Mouse (Mus musculus) myocyte (in vitro differentiated cells): Measurements from ENCODE around the gene Pde4a. TPM values are rescaled to one million over a fixed set of nuclear protein-coding genes. Genes with fewer than 3 reads are reported as not detected.
A peak's percentile ranks its signal among the peaks of the same experiment; 100 is the strongest.
"Not testable (repeated sequence)": the region's sequence is repeated elsewhere in the genome, so short reads cannot be mapped to it uniquely, and the experiment has no call there.

Source experiments
- H3K27me3 ChIP-seq: one replicate; pipeline ENCODE4 v1.6.1; 2011; ENCODE audit not compliant: control insufficient read depth, insufficient read depth, insufficient read length
- H3K36me3 ChIP-seq: one replicate; pipeline ENCODE4 v1.6.1; 2011; ENCODE audit not compliant: control insufficient read depth, insufficient read depth
- H3K4me2 ChIP-seq: one replicate; pipeline ENCODE4 v1.6.1; 2011; ENCODE audit warnings: low read depth, control low read depth
- H3K4me3 ChIP-seq: one replicate; pipeline ENCODE4 v1.5.1; 2011; ENCODE audit warnings: mild to moderate bottlenecking, control low read depth, moderate library complexity
- H3K79me2 ChIP-seq: one replicate; pipeline ENCODE4 v1.6.1; 2011; ENCODE audit not compliant: control insufficient read depth, insufficient read depth
- H3ac ChIP-seq: one replicate; pipeline ENCODE4 v1.6.1; 2011; ENCODE audit not compliant: control insufficient read depth, insufficient read length
- CEBPB ChIP-seq: IDR thresholded peaks from 2 replicates; pipeline ENCODE4 v1.6.1; 2011; ENCODE audit warnings: mild to moderate bottlenecking, moderate library complexity; ENCODE audit not compliant: poor library complexity, insufficient read depth, severe bottlenecking
- E2F4 ChIP-seq: IDR thresholded peaks from one replicate; pipeline ENCODE4 v1.6.1; 2011; ENCODE audit warnings: mild to moderate bottlenecking, control low read depth, moderate library complexity; ENCODE audit not compliant: insufficient read depth
- MAX ChIP-seq: IDR thresholded peaks from one replicate; pipeline ENCODE4 v1.6.1; 2011; ENCODE audit warnings: low read depth, mild to moderate bottlenecking, control low read depth
- MYOD1 ChIP-seq, 3 experiments: IDR thresholded peaks; one replicate each; pipeline ENCODE4 v1.6.1; 2011; ENCODE audit warnings: control low read depth in 2 of 3, low read depth in 2 of 3, mild to moderate bottlenecking in 2 of 3, moderate library complexity in 1 of 3; ENCODE audit not compliant: insufficient read length in 2 of 3, control insufficient read depth in 1 of 3
- MYOG ChIP-seq, 3 experiments: IDR thresholded peaks; one replicate each; pipeline ENCODE4 v1.6.1; 2011; ENCODE audit warnings: control low read depth in 2 of 3, low read depth in 2 of 3, mild to moderate bottlenecking in 2 of 3; ENCODE audit not compliant: insufficient read length in 2 of 3, control insufficient read depth in 1 of 3, insufficient read depth in 1 of 3
- POLR2A ChIP-seq: IDR thresholded peaks from one replicate; pipeline ENCODE4 v1.6.1; 2011; ENCODE audit warnings: low read depth, mild to moderate bottlenecking, control low read depth, moderate library complexity; ENCODE audit not compliant: insufficient read length
- POLR2AphosphoS2 ChIP-seq: IDR thresholded peaks from one replicate; pipeline ENCODE4 v1.6.1; 2011; ENCODE audit warnings: low read depth, control low read depth; ENCODE audit not compliant: insufficient read length
- REST ChIP-seq: IDR thresholded peaks from one replicate; pipeline ENCODE4 v1.6.1; 2011; ENCODE audit warnings: mild to moderate bottlenecking, control low read depth, moderate library complexity; ENCODE audit not compliant: insufficient read depth, insufficient read length
- SRF ChIP-seq: IDR thresholded peaks from one replicate; pipeline ENCODE4 v1.6.1; 2011; ENCODE audit warnings: low read depth; ENCODE audit not compliant: control insufficient read depth, insufficient read length
- TCF12 ChIP-seq: IDR thresholded peaks from one replicate; pipeline ENCODE4 v1.6.1; 2011; ENCODE audit warnings: mild to moderate bottlenecking, control low read depth; ENCODE audit not compliant: poor library complexity, insufficient read depth, severe bottlenecking
- TCF3 ChIP-seq: IDR thresholded peaks from one replicate; pipeline ENCODE4 v1.6.1; 2011; ENCODE audit warnings: low read depth, control low read depth; ENCODE audit not compliant: insufficient read length
- USF1 ChIP-seq: IDR thresholded peaks from one replicate; pipeline ENCODE4 v1.6.1; 2011; ENCODE audit warnings: low read depth, mild to moderate bottlenecking, control low read depth, moderate library complexity
- polyA plus RNA-seq: library from polyadenylated mRNA; unstranded; fragments of >200 nt; fragmentation: generic; extraction: Trizol; gene quantifications from one replicate; pipeline ENCODE4 v1.2.1, GENCODE M21; 2012; ENCODE audit warnings: missing spikeins

The Pde4a gene
- polyA plus RNA-seq, 1 experiment, result 3.6 TPM

DNA sequence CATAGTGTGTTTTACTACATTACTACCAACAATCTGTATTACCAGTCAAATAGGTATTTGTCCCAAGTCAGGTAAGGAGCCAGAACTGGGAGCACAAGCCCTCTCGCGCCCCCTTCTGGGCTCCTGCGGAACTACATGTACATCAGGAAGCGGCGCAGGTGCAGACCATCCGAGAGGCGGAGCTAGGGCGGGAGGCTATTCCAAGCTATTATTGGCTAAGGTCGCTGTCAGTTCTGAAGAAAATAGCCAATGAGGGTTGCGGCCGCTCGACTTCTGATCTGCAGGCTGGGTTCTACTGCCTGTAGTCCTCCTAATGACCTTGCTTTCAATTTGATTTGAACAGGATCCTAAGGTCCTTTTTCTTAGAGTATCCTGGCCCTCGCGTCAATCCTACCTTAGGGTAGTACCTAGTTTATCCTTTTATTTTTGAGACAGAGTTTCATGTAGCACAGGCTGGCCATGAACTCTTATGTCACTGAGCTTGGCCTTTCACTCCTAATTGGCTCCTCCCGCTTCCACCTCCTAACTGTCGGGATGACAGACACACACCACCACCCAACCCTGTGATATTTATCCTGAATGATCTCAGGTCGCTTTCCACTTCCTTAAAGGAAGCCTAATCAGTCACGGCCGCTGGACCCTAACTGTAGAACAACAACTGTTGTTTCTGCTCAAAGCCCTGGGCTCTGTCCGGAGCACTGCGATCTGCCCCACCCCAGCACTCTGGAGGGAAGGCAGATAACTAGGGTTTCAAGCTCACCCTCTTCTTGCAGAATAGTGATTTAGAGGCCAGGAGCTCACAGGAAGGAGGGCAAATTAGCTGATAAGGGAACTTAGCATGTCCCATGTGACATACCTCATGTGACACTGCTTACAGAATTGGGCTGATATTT lies 55.2 kb downstream of the Pde4a start:
- no peak overlapping the region for H3K4me3 ChIP-seq

DNA sequence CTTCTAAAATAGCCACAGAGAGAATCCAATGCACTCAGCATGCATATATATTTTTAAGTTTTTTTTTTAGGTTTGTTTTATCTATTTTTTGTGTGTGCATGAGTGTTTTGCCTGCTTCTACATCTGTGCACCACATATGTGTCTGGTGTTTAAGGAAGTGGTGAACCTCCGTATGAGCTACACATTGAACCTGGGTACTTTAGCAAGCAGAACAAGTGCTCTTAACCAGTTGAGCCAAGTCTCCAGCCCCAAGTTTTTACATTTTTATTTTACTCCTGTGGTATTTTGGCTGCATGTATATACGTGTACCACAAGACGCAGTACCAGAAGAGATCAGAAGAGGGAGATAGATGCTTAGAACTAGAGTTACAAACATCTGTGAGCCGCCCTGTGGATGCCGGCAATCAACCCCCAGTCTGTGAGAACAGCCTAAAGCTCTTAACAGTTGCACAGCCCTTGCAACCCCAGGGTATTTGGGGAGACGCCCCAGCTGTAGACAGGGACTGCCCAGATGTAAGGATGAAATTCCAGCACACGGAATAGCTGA lies 55.9 kb downstream of the Pde4a start:
- Histone ChIP-seq H3K36me3 (no peaks in the 10 kb centered on the region), H3K27me3 (no peaks in the 10 kb centered on the region), H3K4me2 (peak overlapping the region; percentile 59), H3ac (no peak overlapping the region), H3K79me2 (no peaks in the 10 kb centered on the region), H3K4me3 (no peak overlapping the region)
- TF ChIP-seq E2F4 (no peak), MAX (no peak), SRF (no peak), TCF12 (no peak), MYOD1 (IDR thresholded peaks at IDR 0.05; ENCODE audit: control insufficient read depth in 1 of 3, insufficient read length in 2 of 3, low read depth in 2 of 3) (no peak), POLR2A (no peak), CEBPB (no peak), POLR2AphosphoS2 (no peak), MYOG (IDR thresholded peaks at IDR 0.05; ENCODE audit: control insufficient read depth in 1 of 3, insufficient read depth in 1 of 3, insufficient read length in 2 of 3, low read depth in 2 of 3) (no peak), USF1 (no peak), REST (no peak), TCF3 (no peak)

More for the DNA sequence above, 55.2 kb downstream of the Pde4a start:
- peak overlapping the region; percentile 59 for H3K4me2 ChIP-seq
- H3ac ChIP-seq, result no peak overlapping the region
- no peaks in the 10 kb centered on the region for H3K27me3 ChIP-seq
- TF ChIP-seq REST (no peak), TCF3 (no peak), SRF (no peak)
- H3K36me3 ChIP-seq, result no peaks in the 10 kb centered on the region
- no peaks in the 10 kb centered on the region for H3K79me2 ChIP-seq

DNA sequence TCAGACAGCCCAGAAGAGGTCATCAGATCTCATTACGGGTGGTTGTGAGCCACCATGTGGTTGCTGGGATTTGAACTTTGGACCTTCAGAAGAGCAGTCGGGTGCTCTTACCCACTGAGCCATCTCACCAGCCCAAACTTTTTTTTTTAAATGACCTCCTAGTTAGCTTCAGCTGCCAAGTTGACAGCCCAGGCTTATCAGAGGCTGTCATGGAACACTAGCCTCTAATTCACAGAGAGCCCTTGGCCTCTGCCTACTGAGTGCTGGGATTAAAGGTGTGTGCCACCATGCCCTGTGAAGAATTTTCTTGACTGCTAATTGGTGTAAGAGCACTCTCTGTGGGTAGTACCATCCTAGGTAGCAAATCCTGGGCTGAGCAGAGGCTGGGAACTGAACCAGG lies 58.0 kb downstream of the Pde4a start:
- not testable (repeated sequence) for H3K4me3 ChIP-seq, H3K27me3 ChIP-seq, H3K4me2 ChIP-seq, H3ac ChIP-seq, H3K36me3 ChIP-seq, H3K79me2 ChIP-seq

DNA sequence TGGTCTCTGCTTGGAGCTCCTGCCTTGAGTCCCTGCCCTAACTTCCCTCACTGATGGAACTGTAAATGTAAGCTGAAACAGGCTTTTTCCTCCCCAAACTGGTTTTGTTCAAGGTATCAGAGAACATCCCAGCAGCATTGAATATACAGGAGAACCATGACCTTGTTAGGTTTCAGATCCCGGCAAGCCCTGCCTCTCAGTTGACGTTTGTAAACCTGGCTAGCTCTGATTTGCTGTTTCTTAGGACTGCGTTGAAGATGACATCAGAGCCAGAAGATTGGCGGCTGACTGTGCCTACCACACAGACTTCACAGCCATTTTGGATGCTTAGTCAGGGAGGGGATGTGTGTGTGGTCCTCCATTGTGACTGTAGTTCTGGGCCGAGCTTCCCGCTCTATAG lies 58.4 kb downstream of the Pde4a start:
- Histone ChIP-seq H3K36me3 (no peaks in the 10 kb centered on the region), H3K27me3 (no peaks in the 10 kb centered on the region), H3ac (no peak overlapping the region), H3K4me3 (no peak overlapping the region), H3K79me2 (no peaks in the 10 kb centered on the region), H3K4me2 (no peak overlapping the region)
- TF ChIP-seq MYOG (IDR thresholded peaks at IDR 0.05; ENCODE audit: control insufficient read depth in 1 of 3, insufficient read depth in 1 of 3, insufficient read length in 2 of 3, low read depth in 2 of 3), result no peak
- TF ChIP-seq CEBPB, result no peak
- TF ChIP-seq MYOD1 (IDR thresholded peaks at IDR 0.05; ENCODE audit: control insufficient read depth in 1 of 3, insufficient read length in 2 of 3, low read depth in 2 of 3), result no peak
- TF ChIP-seq USF1, result no peak
- no peak for TF ChIP-seq SRF
- TF ChIP-seq POLR2AphosphoS2, result no peak
- TF ChIP-seq E2F4, result no peak
- TF ChIP-seq TCF3, result no peak
- no peak for TF ChIP-seq TCF12
- TF ChIP-seq POLR2A, result no peak
- TF ChIP-seq MAX, result no peak
- TF ChIP-seq REST, result no peak

DNA sequence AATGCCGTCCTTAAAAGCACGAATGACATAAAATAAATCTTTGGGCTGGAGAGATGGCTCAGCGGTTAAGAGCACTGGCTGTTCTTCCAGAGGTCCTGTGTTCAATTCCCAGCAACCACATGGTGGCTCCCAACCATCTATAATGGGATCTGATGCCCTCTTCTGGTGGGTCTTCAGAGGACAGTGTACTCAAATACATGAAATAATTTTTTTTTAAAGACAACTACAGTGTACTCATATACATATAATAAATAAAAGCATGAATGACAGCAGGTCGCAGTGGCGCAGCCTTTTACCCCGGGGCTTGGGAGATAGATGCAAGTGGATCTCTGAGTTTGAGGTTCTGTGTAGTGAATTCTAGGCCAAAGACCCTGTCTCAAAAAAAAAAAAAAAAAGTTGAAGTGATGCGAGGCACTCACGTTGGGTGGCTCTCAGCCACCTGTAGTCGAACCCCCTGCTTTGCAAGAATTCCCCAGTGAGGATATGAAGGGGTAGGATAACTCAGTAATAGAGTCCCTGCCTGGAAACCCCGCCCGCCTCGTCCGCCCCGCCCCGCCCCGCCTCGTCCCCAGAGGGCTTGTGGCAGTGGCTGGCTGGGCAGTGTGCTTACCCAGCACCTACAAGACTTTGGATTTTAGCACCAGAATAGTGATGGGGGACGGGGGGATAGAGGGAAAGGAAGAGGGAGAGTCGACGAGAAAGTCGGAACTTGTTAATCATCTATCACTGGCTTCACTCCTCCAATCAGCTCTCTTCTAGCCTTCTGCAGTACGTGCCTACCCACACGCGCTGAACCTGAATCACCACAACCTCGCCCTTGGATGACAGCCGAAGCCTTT lies 59.3 kb downstream of the Pde4a start:
- H3K79me2 ChIP-seq, result no peaks in the 10 kb centered on the region
- TF ChIP-seq E2F4 (no peak), TCF3 (no peak), POLR2AphosphoS2 (no peak), CEBPB (no peak), REST (no peak), POLR2A (no peak), MYOG (IDR thresholded peaks at IDR 0.05; ENCODE audit: control insufficient read depth in 1 of 3, insufficient read depth in 1 of 3, insufficient read length in 2 of 3, low read depth in 2 of 3) (no peak), TCF12 (no peak), USF1 (no peak), MAX (no peak), MYOD1 (IDR thresholded peaks at IDR 0.05; ENCODE audit: control insufficient read depth in 1 of 3, insufficient read length in 2 of 3, low read depth in 2 of 3) (no peak), SRF (no peak)
- H3K4me2 ChIP-seq, result peak overlapping the region; percentile 86
- no peak overlapping the region for H3ac ChIP-seq
- no peaks in the 10 kb centered on the region for H3K36me3 ChIP-seq
- no peaks in the 10 kb centered on the region for H3K27me3 ChIP-seq
- peak overlapping the region; percentile 18 for H3K4me3 ChIP-seq
